Mouse (Mus musculus) midbrain, postnatal 0 days (tissue): ENCODE measurements around the gene Krt88. TPM values are rescaled to one million over a fixed set of nuclear protein-coding genes. Genes with fewer than 3 reads are reported as not detected.

Experiments used
- ATAC-seq: fragments of 200-750 bp; cut with Nextera tagmentation; 2 replicates; pipeline ENCODE4 v1.8.0; 2017; ENCODE audit warnings: moderate number of reproducible peaks, mild to moderate bottlenecking, moderate TSS enrichment, moderate library complexity; ENCODE audit not compliant: low FRiP score
- DNase-seq: peaks from one replicate; pipeline ENCODE4 v3.0.0-alpha.2; 2015; ENCODE audit warnings: low spot score
- H3K27ac ChIP-seq: fragments of 300-500 bp; sonication (generic); 2 replicates; pipeline ENCODE4 v1.5.1; 2014; ENCODE audit warnings: low read depth, mild to moderate bottlenecking, low read length, mixed read lengths
- H3K27me3 ChIP-seq: fragments of 300-500 bp; sonication (generic); 2 replicates; pipeline ENCODE4 v1.6.1; 2014; ENCODE audit warnings: low read length, control low read depth, mixed read lengths; ENCODE audit not compliant: insufficient read depth
- H3K36me3 ChIP-seq: fragments of 300-500 bp; sonication (generic); 2 replicates; pipeline ENCODE4 v1.6.1; 2014; ENCODE audit warnings: low read length, control low read depth, mixed read lengths; ENCODE audit not compliant: insufficient read depth
- H3K4me1 ChIP-seq: fragments of 300-500 bp; sonication (generic); 2 replicates; pipeline ENCODE4 v1.6.1; 2014; ENCODE audit warnings: mild to moderate bottlenecking, control low read depth, antibody characterized with exemption, low read length, mixed read lengths; ENCODE audit not compliant: insufficient read depth
- H3K4me2 ChIP-seq: fragments of 300-500 bp; sonication (generic); 2 replicates; pipeline ENCODE4 v1.6.1; 2014; ENCODE audit warnings: low read depth, mild to moderate bottlenecking, low read length, mixed read lengths; ENCODE audit not compliant: poor library complexity, severe bottlenecking
- H3K4me3 ChIP-seq: fragments of 300-500 bp; sonication (generic); 2 replicates; pipeline ENCODE4 v1.5.1; 2014; ENCODE audit warnings: low read depth, mild to moderate bottlenecking, low read length, moderate library complexity
- H3K9ac ChIP-seq: fragments of 300-500 bp; sonication (generic); replicated peaks from 2 replicates; pipeline ENCODE4 v1.6.1; 2014; ENCODE audit warnings: mild to moderate bottlenecking, low read length, moderate library complexity, mixed read lengths; ENCODE audit not compliant: poor library complexity, severe bottlenecking
- H3K9me3 ChIP-seq: fragments of 300-500 bp; sonication (generic); 2 replicates; pipeline ENCODE4 v1.6.1; 2016; ENCODE audit warnings: low read length, control low read depth
- CTCF ChIP-seq: IDR thresholded peaks from 2 replicates; pipeline ENCODE4 v1.5.1; 2016; ENCODE audit warnings: antibody characterized with exemption, mild to moderate bottlenecking
- WGBS: fragments of 180-500 bp; shearing (Covaris S2); extraction: QIAGEN DNeasy Blood & Tissue Kit; methylation state at CpG from one replicate; pipeline ENCODE4 v1.1.7; 2014; 5-methylcytosine and 5-hydroxymethylcytosine counted together
- polyA plus RNA-seq: library from polyadenylated mRNA; unstranded; fragments of >200 nt; fragmentation: Nextera tagmentation; extraction: Ambion mirVana; gene quantifications from 2 replicates; pipeline ENCODE4 v1.2.1, GENCODE M21; 2015
- total RNA-seq: library from RNA; depleted of rRNA; stranded (reverse); fragments of >200 nt; gene quantifications from 2 replicates; pipeline ENCODE4 v1.2.3, GENCODE M21; 2014

Krt88 gene
- total and polyA plus RNA-seq, 2 experiments from 2014 or later: not detected

DNA sequence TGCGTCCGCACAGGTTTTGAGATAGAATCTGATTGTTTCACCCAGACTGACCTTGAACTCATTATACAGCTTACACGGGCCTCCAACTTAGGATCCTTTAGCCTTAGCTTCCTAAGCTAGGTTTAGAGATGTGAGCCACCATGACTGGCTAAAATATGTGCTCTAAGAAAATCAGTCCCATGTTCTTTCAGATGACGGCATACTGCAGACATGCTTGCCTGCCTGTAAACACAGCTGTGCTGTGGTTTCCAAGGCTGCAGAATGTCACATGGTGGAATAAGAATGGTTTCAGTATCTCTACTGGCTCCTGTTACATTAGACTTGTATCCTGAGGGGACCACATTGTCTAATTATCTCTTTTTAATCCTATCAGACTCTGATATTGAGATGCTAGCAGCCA lies 28.6 kb upstream of the Krt88 start:
- DNase-seq (peak; percentile 35), ATAC-seq (no peak)
- no peak overlapping the region for H3K9ac ChIP-seq
- 79% methylated on average over 4 of the region's 4 CpGs for WGBS
- no peak overlapping the region for H3K27ac ChIP-seq
- H3K27me3 ChIP-seq: peaks cover 3% of the 10 kb centered on the region; the same call in 1 of the 2 replicates
- no peaks in the 10 kb centered on the region for H3K9me3 ChIP-seq
- H3K36me3 ChIP-seq: no peaks in the 10 kb centered on the region
- no peak for TF ChIP-seq CTCF
- no peaks in the 10 kb centered on the region for H3K4me1 ChIP-seq
- no peak overlapping the region for H3K4me2 ChIP-seq
- H3K4me3 ChIP-seq: no peak overlapping the region

- DNase-seq (peak; percentile 15), ATAC-seq (no peak)
- Histone ChIP-seq H3K4me2 (no peak overlapping the region), H3K27me3 (peaks cover 3% of the 10 kb centered on the region; the same call in 1 of the 2 replicates), H3K4me1 (no peaks in the 10 kb centered on the region), H3K9me3 (no peaks in the 10 kb centered on the region), H3K4me3 (no peak overlapping the region), H3K36me3 (no peaks in the 10 kb centered on the region), H3K9ac (no peak overlapping the region), H3K27ac (no peak overlapping the region)
- WGBS: 59% methylated on average over 6 of the region's 6 CpGs
- TF ChIP-seq CTCF: peak; percentile 48
Measured at GRCm38 (mm10) chr15:101420903-101421302, 26.6 kb upstream of the Krt88 start.

- no peak overlapping the region for H3K4me2 ChIP-seq
- DNase-seq (no peak), ATAC-seq (no peak)
- no peak for TF ChIP-seq CTCF
- no peak overlapping the region for H3K27ac ChIP-seq
- no peaks in the 10 kb centered on the region for H3K4me1 ChIP-seq
- peaks cover 1% of the 10 kb centered on the region; the same call in 1 of the 2 replicates for H3K27me3 ChIP-seq
- no peak overlapping the region for H3K4me3 ChIP-seq
- H3K9ac ChIP-seq: no peak overlapping the region
- no peaks in the 10 kb centered on the region for H3K36me3 ChIP-seq
- WGBS: 32% methylated on average over 5 of the region's 5 CpGs
- no peaks in the 10 kb centered on the region for H3K9me3 ChIP-seq
Measured at GRCm38 (mm10) chr15:101424914-101425313, 22.6 kb upstream of the Krt88 start.

- WGBS: 84% methylated on average over 7 of the region's 7 CpGs
- no peak overlapping the region for H3K4me2 ChIP-seq
- no peak overlapping the region for H3K9ac ChIP-seq
- H3K4me1 ChIP-seq: peaks cover 3% of the 10 kb centered on the region; the same call in 1 of the 2 replicates
- ATAC-seq (no peak), DNase-seq (no peak)
- H3K9me3 ChIP-seq: no peaks in the 10 kb centered on the region
- TF ChIP-seq CTCF: no peak
- H3K36me3 ChIP-seq: no peaks in the 10 kb centered on the region
- H3K27ac ChIP-seq: no peak overlapping the region
- H3K4me3 ChIP-seq: no peak overlapping the region
- peaks cover 16% of the 10 kb centered on the region; the same call in 1 of the 2 replicates for H3K27me3 ChIP-seq
Measured at GRCm38 (mm10) chr15:101436611-101437010, 10.9 kb upstream of the Krt88 start.

DNA sequence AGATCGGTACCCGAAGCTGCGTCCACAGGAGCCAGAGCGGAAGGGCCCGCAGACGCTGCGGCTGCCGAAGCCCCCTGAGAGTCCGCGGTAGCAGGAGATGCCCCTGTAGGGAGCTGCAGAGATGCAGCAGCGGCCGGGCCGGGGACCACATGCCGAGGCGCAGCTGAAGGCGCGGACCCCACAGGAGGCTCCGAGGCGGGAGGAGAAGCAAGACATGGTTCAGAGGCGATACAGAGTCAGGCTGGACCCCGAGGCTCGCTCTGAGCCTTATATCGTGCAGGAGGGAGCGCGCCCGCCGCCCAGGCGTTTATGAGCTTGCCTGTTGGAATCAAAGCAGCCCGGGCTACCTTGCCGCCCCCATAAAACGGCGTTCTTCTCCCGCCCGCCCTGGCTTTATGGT lies 9.0 kb upstream of the Krt88 start, which contains the start of gene Krt87:
Gene Krt87 (minus strand): TSS at position 250 of the 400 bp plus-strand sequence.
- ATAC-seq: no peak

DNA sequence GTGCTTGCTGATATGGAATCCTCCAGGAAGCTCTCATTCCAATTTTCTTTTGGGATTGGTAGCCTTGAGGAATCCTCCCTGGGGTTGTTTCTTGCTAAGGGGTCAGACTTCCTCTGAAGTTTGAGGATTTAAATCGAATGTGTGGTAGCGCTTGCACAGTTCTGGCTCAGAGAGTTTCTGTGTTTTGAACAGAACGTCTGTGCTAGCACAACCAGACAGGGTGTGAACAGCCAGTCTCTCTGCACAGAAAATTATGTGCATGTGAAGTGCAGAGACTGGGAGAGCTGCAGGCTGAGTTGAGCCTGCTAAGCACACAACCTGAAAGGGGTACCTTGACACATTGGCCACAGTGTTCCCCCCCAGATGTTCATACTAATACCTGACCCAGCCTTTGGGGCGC lies 6.7 kb upstream of the Krt88 start:
- 80% methylated on average over 4 of the region's 4 CpGs for WGBS
- no peak for DNase-seq
- Histone ChIP-seq H3K4me3 (no peak overlapping the region), H3K36me3 (no peaks in the 10 kb centered on the region), H3K27me3 (peaks cover 16% of the 10 kb centered on the region; the same call in 1 of the 2 replicates), H3K27ac (no peak overlapping the region), H3K4me2 (no peak overlapping the region), H3K4me1 (peaks cover 3% of the 10 kb centered on the region; the same call in 1 of the 2 replicates), H3K9ac (no peak overlapping the region), H3K9me3 (no peaks in the 10 kb centered on the region)
- TF ChIP-seq CTCF: no peak
- ATAC-seq: no peak

More for the DNA sequence above, 9.0 kb upstream of the Krt88 start, which contains the start of gene Krt87:
- Histone ChIP-seq H3K4me2 (peak within 1 kb of the TSS; percentile 83), H3K27me3 (peaks cover 16% of the 10 kb centered on the region; the same call in 1 of the 2 replicates), H3K4me1 (peaks cover 3% of the 10 kb centered on the region; the same call in 1 of the 2 replicates), H3K36me3 (no peaks in the 10 kb centered on the region), H3K27ac (no peak within 1 kb of the TSS), H3K9me3 (no peaks in the 10 kb centered on the region), H3K4me3 (peak within 1 kb of the TSS; percentile 38), H3K9ac (peak within 1 kb of the TSS; percentile 63)
- no peak for TF ChIP-seq CTCF
- under 1% methylated on average over 33 of the region's 34 CpGs for WGBS
- DNase-seq: no peak
